Mouse (Mus musculus) liver, adult 2 months (tissue): ENCODE results near the gene Adamts10.

Source experiments
- CTCF ChIP-seq: fragments of 200-500 bp; IDR thresholded peaks from 2 replicates; pipeline ENCODE4 v1.5.1; 2011; ENCODE audit warnings: low read depth, low read length, control low read depth
- POLR2A ChIP-seq: fragments of 200-500 bp; IDR thresholded peaks from 2 replicates; pipeline ENCODE4 v1.6.1; 2011; ENCODE audit warnings: low read length, control low read depth; ENCODE audit not compliant: insufficient read depth; ENCODE audit errors: extremely low read depth

DNA sequence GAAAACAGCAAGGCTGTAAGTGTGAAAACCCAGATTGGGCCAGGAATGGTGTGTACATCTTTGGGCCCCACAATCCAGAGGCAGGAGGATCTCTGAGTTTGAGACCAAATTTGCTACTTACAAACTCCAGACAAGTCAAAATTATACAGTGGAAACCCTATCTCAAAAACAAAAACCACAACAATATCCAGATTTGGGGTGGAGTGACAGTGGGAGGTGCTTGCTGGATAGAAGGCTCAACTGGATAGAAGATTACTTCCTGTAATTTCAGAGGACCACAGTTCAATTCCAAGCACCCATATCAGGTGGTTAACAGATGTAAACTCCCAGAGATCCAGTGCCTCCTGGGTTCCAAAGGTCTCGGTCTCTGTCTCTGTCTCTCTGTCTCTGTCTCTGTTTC, 30.5 kb downstream of the Adamts10 start:
- TF ChIP-seq POLR2A (no peak), CTCF (no peak)
